Comparison of ENCODE assay signal across 8 mouse cellular contexts in genomic region chr8:79398994-79399650, GRCm38 (mm10). TPM values are rescaled to one million over a fixed set of nuclear protein-coding genes. Genes with fewer than 3 reads are reported as not detected.
DNase-seq lines count a peak whose midpoint lies in the region; ATAC-seq lines count a peak whose summit lies in the region.

Gene Smad1, minus strand, starts transcription at chr8:79399518.

- H3K27me3 ChIP-seq in hindbrain, embryonic 15.5 days: no peaks in the 10 kb centered on the region

- H3K4me3 ChIP-seq in hindbrain, embryonic 15.5 days: peak within 1 kb of the TSS; percentile 96

- peak; percentile 96 for DNase-seq in NIH3T3 (ENCODE audit: low read depth)
- peak; percentile 97 to 98 for DNase-seq in cerebellum, postnatal 14 days
- DNase-seq in gastrocnemius, adult 18-20 months (ENCODE audit: low spot score): peak; percentile 94
- DNase-seq in left cerebral cortex, adult 11 months (ENCODE audit: low spot score): peak; percentile 86
- DNase-seq in lung, postnatal 36 days: peak; percentile 96
- peak; percentile 93 for DNase-seq in retina, embryonic 14.5 days (ENCODE audit: low spot score)
- DNase-seq in thymus, postnatal 36 days: peak; percentile 82 to 84

- under 1% methylated on average over 67 of the region's 80 CpGs for WGBS in hindbrain, embryonic 15.5 days

- peak within 1 kb of the TSS; percentile 97 for H3K9ac ChIP-seq in hindbrain, embryonic 15.5 days

- peak; percentile 95 for ATAC-seq in hindbrain, embryonic 15.5 days (ENCODE audit: low FRiP score, low read depth)

- peak within 1 kb of the TSS; percentile 98 for H3K27ac ChIP-seq in hindbrain, embryonic 15.5 days (replicated peaks)

- no peaks in the 10 kb centered on the region for H3K9me3 ChIP-seq in hindbrain, embryonic 15.5 days

- peaks cover 41% of the 10 kb centered on the region for H3K4me1 ChIP-seq in hindbrain, embryonic 15.5 days (replicated peaks)

- peak within 1 kb of the TSS; percentile 62 for H3K4me2 ChIP-seq in hindbrain, embryonic 15.5 days

- no peaks in the 10 kb centered on the region for H3K36me3 ChIP-seq in hindbrain, embryonic 15.5 days

RNA-seq across cellular contexts. Expression of gene Smad1, which starts in this region (rescaled TPM):
- 10 to 100 TPM in 1 of 2 experiments, 1 to 10 TPM in 1; 8.9 to 10.6 TPM for total RNA-seq in gastrocnemius, adult 18-20 months (2021)
- polyA plus RNA-seq in hindbrain, embryonic 15.5 days (2015; fragmentation: Nextera tagmentation; extraction: Ambion mirVana): 57.6 and 62.9 TPM in 2 replicates

Comparison
In these comparisons a context has a peak if more than half of its experiments do, and no peak if none do; other contexts are left out.
1. Peak in every context shown above with its lines: DNase-seq, ATAC-seq, H3K4me3 ChIP-seq and H3K27ac ChIP-seq.